In genomic region chr10:60411794-60412193, GRCm38 (mm10) we compare ENCODE assay signal across 13 mouse cellular contexts. TPM values are rescaled to one million over a fixed set of nuclear protein-coding genes. Genes with fewer than 3 reads are reported as not detected.
DNase-seq lines count a peak whose midpoint lies in the region; ATAC-seq and TF ChIP-seq lines count a peak whose summit lies in the region.
"Had no signal": no experiment of that assay in that cellular context is flagged by ENCODE, and none has a peak within 500 bp of the region (broad histone marks: within the 10 kb centered on the region; RNA-seq: fewer than 3 reads in every experiment).

No protein-coding gene starts in this region.

- TF ChIP-seq EP300 in heart, postnatal 0 days (IDR thresholded peaks at IDR 0.05; ENCODE audit: low read depth): no peak
- no peak for TF ChIP-seq EP300 in lung, postnatal 0 days (IDR thresholded peaks at IDR 0.05)

- no peaks in the 10 kb centered on the region for H3K9me3 ChIP-seq in heart, postnatal 0 days (replicated peaks; ENCODE audit: control insufficient read depth, low read length)
- H3K9me3 ChIP-seq in lung, postnatal 0 days (ENCODE audit: low read length): no peaks in the 10 kb centered on the region

- peak; percentile 21 for DNase-seq in heart, postnatal 0 days (ENCODE audit: low spot score)
- no peak for DNase-seq in heart, adult 11 months
- DNase-seq in lung, postnatal 0 days (ENCODE audit: low spot score): peak; percentile 43
- no peak for DNase-seq in lung, postnatal 36 days
- peak; percentile 51 for DNase-seq in NIH3T3 (ENCODE audit: low read depth)
- peak; percentile 21 for DNase-seq in lung, postnatal 14 days
- DNase-seq in right cerebral cortex, adult 18-20 months: no peak
- DNase-seq: thymus, postnatal 25 days had no signal

- 13% methylated on average over 5 of the region's 5 CpGs for WGBS in heart, postnatal 0 days
- 27% methylated on average over 5 of the region's 5 CpGs for WGBS in lung, postnatal 0 days

- H3K4me3 ChIP-seq in heart, postnatal 0 days (ENCODE audit: low read depth, low read length): no peak overlapping the region
- H3K4me3 ChIP-seq in lung, postnatal 0 days (ENCODE audit: low read depth, low read length): no peak overlapping the region

- no peaks in the 10 kb centered on the region for H3K4me1 ChIP-seq in heart, postnatal 0 days (ENCODE audit: control insufficient read depth, insufficient read depth)
- H3K4me1 ChIP-seq in lung, postnatal 0 days (ENCODE audit: insufficient read depth, low read depth, low read length): no peaks in the 10 kb centered on the region

- no peak overlapping the region for H3K4me2 ChIP-seq in heart, postnatal 0 days (ENCODE audit: low read depth, low read length)
- H3K4me2 ChIP-seq in lung, postnatal 0 days (replicated peaks; ENCODE audit: low read depth, low read length): no peak overlapping the region

- H3K36me3 ChIP-seq in heart, postnatal 0 days (replicated peaks; ENCODE audit: control insufficient read depth, insufficient read depth, low read length): no peaks in the 10 kb centered on the region
- H3K36me3 ChIP-seq in lung, postnatal 0 days (ENCODE audit: insufficient read depth, low read length): no peaks in the 10 kb centered on the region
- H3K36me3 ChIP-seq: G1E had no signal

- no peak for ATAC-seq in heart, postnatal 0 days (ENCODE audit: insufficient read depth, low read depth)
- ATAC-seq in lung, postnatal 0 days: no peak
- ATAC-seq in inflammation-experienced regulatory T-cells, adult 6 months: no peak

- no peak overlapping the region for H3K27ac ChIP-seq in heart, postnatal 0 days (ENCODE audit: low read depth)
- no peak overlapping the region for H3K27ac ChIP-seq in lung, postnatal 0 days (ENCODE audit: low read length)

- H3K9ac ChIP-seq in heart, postnatal 0 days (replicated peaks; ENCODE audit: low read depth, low read length): no peak overlapping the region
- H3K9ac ChIP-seq in lung, postnatal 0 days (replicated peaks; ENCODE audit: low read depth): no peak overlapping the region

- TF ChIP-seq CTCF in heart, postnatal 0 days (IDR thresholded peaks at IDR 0.05; ENCODE audit: low read depth): peak; percentile 55
- peak; percentile 73 for TF ChIP-seq CTCF in lung, postnatal 0 days (IDR thresholded peaks at IDR 0.05)

- H3K27me3 ChIP-seq in heart, postnatal 0 days (ENCODE audit: control insufficient read depth, insufficient read depth, low read length): peaks cover 34% of the 10 kb centered on the region
- no peaks in the 10 kb centered on the region for H3K27me3 ChIP-seq in lung, postnatal 0 days (replicated peaks; ENCODE audit: insufficient read depth, low read length)

RNA-seq across cellular contexts. Expression of gene Gm17455, which starts 12.3 kb away (rescaled TPM):
- not detected in 2 replicates for total RNA-seq in heart, postnatal 0 days (2014; rRNA removed; ENCODE audit: low replicate concordance)
- 0.38 TPM in 2 replicates for polyA plus RNA-seq in heart, postnatal 0 days (2015; fragmentation: Nextera tagmentation; extraction: Ambion mirVana)
- polyA plus RNA-seq in lung, postnatal 0 days (2015; fragmentation: Nextera tagmentation; extraction: Ambion mirVana): 2.3 and 3.2 TPM in 2 replicates
- polyA plus RNA-seq in inflammation-experienced regulatory T-cells, adult 6 months (2017; shearing (Covaris generic)): 1 to 10 TPM in 2 of 3 experiments, under 1 TPM in 1; 0.79 to 3.3 (median 1.5) TPM
- total RNA-seq: common myeloid progenitor, adult 5-6 weeks; G1E; gastrocnemius, adult 18-20 months; hematopoietic stem cell, adult 5-6 weeks had no signal
- polyA plus RNA-seq: G1E had no signal

Comparison
In these comparisons a context has a peak if more than half of its experiments do, and no peak if none do; other contexts are left out.
1. DNase-seq: peak in heart, postnatal 0 days (single experiment), lung, postnatal 0 days (single experiment), NIH3T3 (single experiment) and lung, postnatal 14 days (single experiment); none in heart, adult 11 months (single experiment), lung, postnatal 36 days (single experiment) and right cerebral cortex, adult 18-20 months (single experiment).